Mouse (Mus musculus) brain, embryonic 14.5 days (tissue): ENCODE data around the gene Syne3. TPM values are rescaled to one million over a fixed set of nuclear protein-coding genes. Genes with fewer than 3 reads are reported as not detected.

Experiments
- DNase-seq: peaks from one replicate; pipeline ENCODE4 v3.0.0-alpha.2; 2011; ENCODE audit warnings: low read depth
- CTCF ChIP-seq: fragments of 200-500 bp; IDR thresholded peaks from 2 replicates; pipeline ENCODE4 v1.5.1; 2012; ENCODE audit warnings: inconsistent platforms, mild to moderate bottlenecking, moderate library complexity, borderline replicate concordance; ENCODE audit not compliant: insufficient read depth, insufficient read length; ENCODE audit errors: extremely low read depth
- POLR2A ChIP-seq: fragments of 200-500 bp; IDR thresholded peaks from 2 replicates; pipeline ENCODE4 v1.6.1; 2012; ENCODE audit warnings: mild to moderate bottlenecking, inconsistent platforms, borderline replicate concordance; ENCODE audit not compliant: poor library complexity, insufficient read depth, insufficient read length, severe bottlenecking; ENCODE audit errors: extremely low read depth
- polyA plus RNA-seq: library from polyadenylated mRNA; depleted of rRNA; stranded (reverse); fragments of >200 nt; gene quantifications from 2 replicates; pipeline ENCODE4 v1.2.3, GENCODE M21; 2012

The Syne3 gene
- polyA plus RNA-seq, 1 experiment, result 0.44 TPM

- no peak for TF ChIP-seq POLR2A
- TF ChIP-seq CTCF, result no peak
- DNase-seq, result peak; percentile 64
Observed at GRCm38 (mm10) chr12:104908024-104908781, 101.4 kb downstream of the Syne3 start.

DNA sequence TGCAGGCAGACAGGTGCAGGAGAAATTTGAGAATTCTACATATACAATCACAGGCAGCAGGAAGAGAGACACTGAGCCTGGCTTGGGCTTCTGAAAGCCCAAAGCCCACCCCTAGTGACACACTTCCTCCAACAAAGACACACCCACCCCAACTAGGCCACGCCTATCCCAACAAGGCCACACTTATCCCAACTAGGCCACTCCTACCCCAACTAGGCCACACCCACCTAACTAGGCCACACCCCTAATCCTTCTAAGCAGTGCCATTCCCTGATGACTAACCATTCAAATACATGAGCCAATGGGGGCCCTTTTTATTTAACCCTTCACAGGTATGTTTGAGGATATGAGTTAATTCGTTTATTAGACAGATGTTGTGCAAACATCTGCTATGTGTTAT lies 102.5 kb downstream of the Syne3 start:
- no peak for TF ChIP-seq POLR2A
- no peak for TF ChIP-seq CTCF
- no peak for DNase-seq

DNA sequence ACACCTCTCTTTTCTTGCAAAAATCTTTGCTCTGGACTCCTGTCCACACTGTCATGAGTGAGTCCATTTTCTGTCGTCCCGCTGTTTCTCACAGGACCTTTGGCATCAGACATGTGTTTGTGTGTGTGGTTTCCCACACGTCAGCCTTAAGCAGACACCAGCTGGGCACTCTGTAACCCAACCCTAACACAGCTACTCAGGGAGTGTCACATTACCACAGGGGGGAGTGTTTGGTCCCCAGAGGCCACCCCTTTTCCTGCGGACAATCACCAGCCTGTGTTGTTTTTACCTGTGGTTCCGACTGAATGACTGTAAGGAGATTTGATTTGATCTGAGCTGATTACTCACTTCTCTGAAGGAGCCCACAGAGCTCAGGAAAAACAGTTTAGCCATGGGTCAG lies 105.5 kb downstream of the Syne3 start:
- TF ChIP-seq POLR2A (no peak), CTCF (no peak)
- DNase-seq, result no peak

DNA sequence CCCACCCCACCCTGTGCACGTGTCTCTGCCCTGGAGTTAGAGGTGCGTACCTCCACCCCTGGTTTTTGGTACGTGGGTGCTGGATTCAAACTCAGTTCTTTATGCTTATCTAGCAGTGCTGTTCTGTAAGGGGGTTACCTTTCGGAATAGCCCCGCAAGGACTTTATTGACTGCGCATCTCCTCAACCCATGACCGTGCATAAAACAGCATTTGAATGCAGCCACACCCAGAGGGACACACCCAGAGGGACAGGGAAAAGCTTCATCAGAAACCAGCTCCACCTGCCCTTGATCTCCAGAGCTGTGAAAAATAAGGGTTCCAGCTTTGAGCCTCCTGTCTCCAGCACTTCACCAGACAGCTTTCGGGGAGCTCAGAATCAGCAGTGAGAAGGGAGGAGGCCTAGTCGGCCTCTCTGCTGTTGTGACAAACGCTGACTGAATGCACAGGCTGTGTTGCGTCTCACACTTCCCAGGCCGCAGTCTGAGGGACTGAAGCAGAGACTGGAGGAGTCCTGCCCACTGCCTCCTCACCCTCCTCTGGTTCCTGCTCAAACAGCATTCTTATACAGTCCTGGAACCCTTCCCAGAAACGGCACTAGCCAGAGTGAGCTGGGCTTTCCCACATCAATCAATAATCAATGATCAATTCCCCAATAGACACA lies 107.1 kb downstream of the Syne3 start:
- DNase-seq, result peak; percentile 42
- TF ChIP-seq CTCF, result no peak
- no peak for TF ChIP-seq POLR2A

- DNase-seq, result peak; percentile 67
- no peak for TF ChIP-seq CTCF
- TF ChIP-seq POLR2A, result no peak
Observed at GRCm38 (mm10) chr12:104901320-104901719, 108.3 kb downstream of the Syne3 start.

DNA sequence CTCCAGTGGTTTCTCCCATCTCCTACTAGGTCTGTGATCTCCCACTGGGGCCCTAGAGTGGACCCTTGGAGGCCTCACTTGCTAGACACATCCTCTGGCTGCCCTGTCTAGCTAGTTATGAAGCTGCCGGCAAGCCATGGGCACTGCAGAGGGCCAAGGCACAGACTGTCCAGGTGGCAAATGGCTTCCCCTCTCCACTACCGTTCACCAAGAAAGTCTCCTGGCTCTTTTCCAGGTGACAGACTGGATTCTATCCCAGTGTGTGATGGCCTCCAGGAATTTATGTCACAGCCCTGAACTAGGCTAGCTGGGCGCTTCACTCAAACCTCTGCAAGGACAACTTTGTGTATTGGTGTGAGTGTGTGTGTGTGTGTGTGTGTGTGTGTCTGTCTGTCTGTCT lies 109.8 kb downstream of the Syne3 start:
- DNase-seq, result peak; percentile 52
- TF ChIP-seq CTCF (no peak), POLR2A (no peak)

GRCm38 (mm10) chr12:104899161-104899560 lies 110.4 kb downstream of the Syne3 start:
- no peak for TF ChIP-seq POLR2A
- TF ChIP-seq CTCF, result no peak
- no peak for DNase-seq

GRCm38 (mm10) chr12:104898718-104899117 lies 110.9 kb downstream of the Syne3 start:
- TF ChIP-seq CTCF (peak; percentile 27; the same call in 1 of the 2 replicates), POLR2A (no peak)
- DNase-seq, result no peak

DNA sequence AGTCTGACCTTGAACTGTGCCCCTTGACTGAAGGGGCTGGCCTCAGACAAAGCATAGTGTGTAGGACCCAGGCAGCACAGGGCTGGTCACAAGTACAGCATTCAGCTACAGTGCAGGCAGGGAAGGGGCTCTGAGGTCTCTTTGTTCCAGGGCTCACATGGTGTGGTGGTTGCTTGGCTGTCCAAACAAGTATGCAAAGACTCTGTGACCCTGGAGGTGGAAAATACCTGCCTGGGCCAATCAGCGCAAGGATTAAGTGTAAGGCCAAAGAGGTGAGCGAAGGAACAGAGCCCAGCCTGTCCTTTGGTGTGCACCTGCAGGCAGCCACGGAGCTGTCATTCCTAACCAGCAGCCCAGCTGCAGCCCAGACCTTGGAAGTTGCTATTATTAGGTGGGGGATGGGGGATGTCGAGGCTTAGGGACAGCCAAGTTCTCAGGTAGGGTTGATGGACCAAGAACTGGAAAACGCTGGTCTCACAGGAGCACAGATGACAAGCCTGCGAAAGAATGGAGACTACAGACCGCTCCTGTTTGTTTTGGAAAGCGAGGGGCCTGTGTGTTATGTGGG lies 112.5 kb downstream of the Syne3 start:
- peak; percentile 41 for DNase-seq
- TF ChIP-seq POLR2A (no peak), CTCF (no peak)

- peak; percentile 66 for DNase-seq
- no peak for TF ChIP-seq POLR2A
- TF ChIP-seq CTCF, result no peak
Observed at GRCm38 (mm10) chr12:104896640-104897039, 113.0 kb downstream of the Syne3 start.

GRCm38 (mm10) chr12:104892245-104892644 lies 117.4 kb downstream of the Syne3 start:
- no peak for DNase-seq
- no peak for TF ChIP-seq POLR2A
- TF ChIP-seq CTCF, result no peak
